Mouse (Mus musculus) 3134 (cell line): Measurements from ENCODE around the gene Kcnv2.

ENCODE experiments used
- DNase-seq: peaks from one replicate; pipeline ENCODE4 v3.0.0-alpha.2; 2011; ENCODE audit warnings: low spot score; ENCODE audit not compliant: insufficient read length; ENCODE audit errors: extremely low read depth

The Kcnv2 gene

DNA sequence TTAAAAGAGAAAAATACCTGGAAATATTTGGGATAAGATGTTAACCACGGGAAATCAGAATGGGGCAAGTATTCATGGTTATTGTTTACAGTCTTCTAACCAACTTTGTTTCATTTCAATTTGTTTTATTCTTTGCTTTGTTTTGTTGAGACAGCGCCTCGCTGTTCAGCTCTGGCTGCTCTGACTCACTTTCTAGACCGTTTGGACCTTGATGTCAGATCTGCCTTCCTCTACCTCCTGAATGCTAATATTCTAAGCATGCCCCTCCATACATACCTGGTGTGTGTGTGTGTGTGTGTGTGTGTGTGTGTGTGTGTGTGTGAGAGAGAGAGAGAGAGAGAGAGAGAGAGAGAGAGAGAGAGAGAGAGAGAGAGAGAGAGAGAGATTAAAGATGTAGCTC, 41.5 kb downstream of the Kcnv2 start:
- peak; percentile 28 for DNase-seq

DNA sequence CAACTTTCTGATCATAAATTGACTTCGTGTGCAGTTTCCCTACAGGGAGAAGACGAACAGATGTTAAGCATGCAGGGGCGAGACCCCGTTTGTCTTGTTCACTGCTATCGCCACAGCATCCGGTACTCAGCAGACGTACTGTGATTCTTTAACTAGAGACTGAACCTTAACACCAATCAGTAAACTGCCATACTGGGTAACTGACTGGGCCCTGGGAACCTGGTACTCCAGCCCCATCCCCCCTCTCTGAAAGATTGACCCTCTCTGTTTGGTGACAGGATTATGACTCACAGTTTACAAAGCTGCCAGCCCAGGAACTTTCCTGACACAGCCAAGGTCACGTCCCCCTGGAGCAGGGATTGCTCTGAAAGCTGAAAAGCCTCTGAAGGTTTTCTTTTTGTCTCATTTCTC, 42.1 kb downstream of the Kcnv2 start:
- DNase-seq: peak; percentile 55

DNA sequence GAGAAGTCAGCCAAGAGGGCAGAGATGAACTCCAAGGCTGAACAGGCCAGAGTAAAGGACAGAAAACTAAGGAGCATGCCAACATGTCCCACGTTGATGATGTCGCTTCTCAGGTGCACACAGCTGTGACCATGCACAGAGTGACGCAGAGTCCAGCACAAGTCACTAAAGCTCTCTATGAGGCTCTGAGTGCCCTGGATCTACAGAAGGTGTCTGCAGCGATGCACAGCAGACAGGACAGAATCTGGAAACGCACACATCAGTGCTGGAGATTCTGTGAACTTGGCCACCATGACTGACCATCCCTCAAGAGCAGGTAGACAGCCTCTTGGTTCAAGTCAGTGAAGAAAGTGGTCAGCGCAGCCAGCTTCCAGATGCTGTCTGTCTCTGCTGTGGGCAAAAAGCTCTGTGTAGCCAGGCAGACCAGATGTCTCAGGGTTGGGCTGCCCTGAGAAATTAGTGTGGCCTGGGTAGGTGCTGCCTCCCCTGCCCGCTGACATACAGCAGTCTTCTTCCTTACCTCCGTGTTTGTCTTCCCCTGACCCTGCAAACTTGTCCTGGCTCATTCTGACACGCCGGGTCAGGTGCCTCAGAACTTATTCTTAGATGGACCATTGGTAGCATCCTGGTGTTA, 43.8 kb downstream of the Kcnv2 start:
- no peak for DNase-seq

DNA sequence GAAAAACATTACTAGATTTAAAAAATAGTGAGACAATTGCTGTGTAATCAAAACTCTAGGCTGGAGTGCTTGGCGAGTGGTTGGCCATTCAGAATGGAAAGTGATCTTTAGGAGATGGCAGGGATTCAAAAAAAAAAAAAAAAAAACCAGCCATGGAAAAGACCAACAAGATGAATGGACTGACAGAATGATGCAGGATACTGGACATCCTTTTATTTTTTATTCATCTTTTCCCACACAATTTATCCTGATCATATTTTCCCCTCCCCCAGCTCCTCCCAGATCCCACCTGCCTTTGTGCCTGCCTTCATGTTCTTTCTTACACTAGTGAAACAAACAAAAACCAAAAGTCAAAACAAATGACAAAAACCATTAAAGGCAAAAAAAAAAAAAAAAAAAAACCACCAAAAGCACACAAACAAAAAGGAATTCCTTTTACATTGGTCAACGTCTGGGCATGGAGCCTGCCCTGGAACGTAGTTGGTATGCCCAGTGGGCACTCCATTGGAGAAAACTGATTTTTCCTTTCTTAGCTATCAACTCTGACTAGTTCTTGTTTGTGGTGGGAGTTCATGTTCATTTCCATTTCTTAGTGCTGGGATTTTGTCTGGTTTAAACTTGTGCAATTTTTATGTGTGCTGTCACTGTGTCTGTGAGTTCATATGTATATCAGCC, 47.2 kb downstream of the Kcnv2 start:
- peak; percentile 71 for DNase-seq

DNA sequence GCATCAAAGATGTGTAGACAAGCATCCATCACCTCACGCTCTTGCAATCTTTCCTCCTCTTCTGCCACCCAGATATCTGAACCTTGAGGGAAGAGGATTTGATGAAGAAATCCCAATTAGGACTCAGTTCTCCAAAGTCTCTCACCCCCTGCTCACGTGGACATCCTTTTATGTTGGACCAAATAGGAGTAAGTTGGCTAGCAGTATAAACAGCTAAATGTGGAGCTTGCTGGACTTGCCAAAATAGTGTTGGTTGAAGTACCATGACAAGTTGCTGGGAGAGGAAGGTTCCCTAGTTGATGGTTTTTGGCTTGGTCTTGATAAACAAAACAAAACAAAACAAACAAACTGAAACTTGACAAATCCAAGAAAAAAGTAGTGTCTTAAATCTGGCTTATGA, 47.8 kb downstream of the Kcnv2 start:
- no peak for DNase-seq

DNA sequence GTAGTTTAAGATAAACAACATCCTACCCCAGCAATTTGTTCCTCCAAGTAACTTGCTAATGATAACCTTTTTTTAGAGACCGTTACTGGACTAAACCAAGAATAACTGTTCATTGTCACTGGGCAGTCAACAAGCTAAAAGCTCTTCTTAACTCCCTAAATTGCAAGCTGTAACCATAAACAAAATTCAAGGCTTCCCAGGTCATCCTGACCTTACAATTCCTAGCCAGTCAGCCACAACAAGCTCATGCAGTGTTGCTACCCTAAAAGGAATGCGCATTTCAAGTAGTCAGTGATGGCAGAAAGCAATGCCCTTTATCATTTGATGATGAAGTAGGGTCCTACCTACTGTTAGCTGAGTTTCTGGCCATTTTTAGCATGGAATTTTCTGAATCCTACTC, 48.4 kb downstream of the Kcnv2 start:
- DNase-seq: no peak

DNA sequence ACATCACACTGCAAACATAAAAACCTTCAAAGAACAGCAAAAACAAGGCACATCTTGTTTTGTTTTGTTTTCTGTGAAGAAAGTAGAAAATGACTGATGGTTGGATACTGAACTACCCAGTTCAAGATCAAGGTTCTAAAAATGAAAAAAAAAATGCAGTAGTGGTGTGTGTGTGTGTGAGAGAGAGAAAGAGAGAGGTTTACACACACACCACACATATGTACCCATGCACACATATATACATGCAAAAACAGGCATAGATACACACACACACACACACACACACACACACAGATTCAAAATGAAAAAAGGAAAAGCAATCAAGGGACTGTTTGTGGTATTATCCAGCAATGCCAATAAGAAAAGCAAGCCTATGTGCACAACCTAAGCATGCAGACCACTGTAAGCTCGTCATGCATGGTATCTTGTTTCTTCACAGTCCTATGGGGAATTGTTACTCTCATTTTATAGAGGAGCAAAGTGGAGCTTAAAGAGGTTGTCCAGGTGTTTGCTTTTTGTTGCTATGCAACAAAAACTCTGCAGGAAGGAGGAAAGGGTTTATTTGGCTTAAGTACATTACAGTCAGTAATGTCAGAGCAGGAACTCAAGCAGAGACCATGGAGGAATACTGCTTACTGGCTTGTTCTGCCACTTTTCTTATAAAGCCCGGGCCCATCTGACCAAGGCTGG, 57.5 kb downstream of the Kcnv2 start:
- no peak for DNase-seq

DNA sequence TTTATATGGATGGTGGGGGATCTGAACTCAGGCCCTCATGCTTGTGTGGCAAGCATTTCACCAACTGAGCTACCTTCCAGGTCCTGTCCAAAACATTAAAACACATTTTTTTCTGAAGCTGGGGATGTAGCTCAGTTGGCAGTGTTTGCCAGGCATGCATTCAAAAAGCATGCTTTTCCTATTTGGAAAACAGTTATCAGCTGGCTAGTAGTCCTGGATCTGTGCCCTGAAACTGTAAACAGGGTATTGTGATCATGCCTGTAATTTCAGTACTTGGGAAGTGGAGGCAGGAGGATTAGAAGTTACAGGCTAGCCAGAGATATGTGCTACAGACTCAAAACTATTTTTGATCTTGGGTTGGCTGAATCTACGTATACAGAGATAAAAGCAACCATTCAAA, 59.7 kb downstream of the Kcnv2 start:
- DNase-seq: no peak

DNA sequence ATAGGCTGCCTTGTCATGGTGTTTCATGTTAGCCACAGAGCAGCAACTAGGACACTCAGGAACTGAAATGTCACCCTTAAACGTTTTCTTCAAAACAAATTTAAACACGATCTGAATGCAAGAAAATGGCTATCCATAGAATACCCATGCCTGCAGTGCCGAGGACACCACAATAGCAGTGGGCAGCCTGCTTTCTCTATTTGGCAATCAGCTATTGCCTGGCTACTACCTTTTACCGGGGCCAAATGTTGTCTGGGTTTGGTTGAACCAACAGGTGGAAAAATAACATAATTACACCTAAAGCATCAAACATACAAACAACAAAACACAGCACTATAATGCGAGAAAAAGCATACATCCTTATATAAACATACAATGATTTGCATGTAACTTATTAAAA, 60.9 kb downstream of the Kcnv2 start:
- no peak for DNase-seq

DNA sequence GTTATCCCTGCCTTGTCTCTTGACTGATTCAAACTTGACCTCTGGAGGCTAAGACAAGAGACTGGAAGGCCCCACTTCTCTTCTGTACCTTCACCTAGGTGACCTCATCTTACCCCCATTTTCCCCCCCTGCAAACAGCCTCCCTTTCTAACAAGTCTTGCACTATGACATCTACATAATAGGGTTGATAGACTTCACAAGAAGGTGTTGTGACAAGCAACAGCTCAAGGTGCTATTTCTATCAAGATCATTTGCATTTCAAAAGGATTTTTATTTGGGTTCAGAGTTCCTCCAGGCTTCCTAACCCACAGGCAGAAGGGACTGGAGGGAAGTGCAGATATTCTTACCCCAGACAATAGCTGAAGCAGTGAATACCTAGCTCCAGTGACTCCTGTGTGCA, 62.9 kb downstream of the Kcnv2 start:
- DNase-seq: no peak
